Mouse (Mus musculus) erythroblast, embryonic 14.5 days (primary cell): ENCODE measurements around the gene Fkbp6.

ENCODE experiments used
- GATA1 ChIP-seq: IDR thresholded peaks from 2 replicates; pipeline ENCODE4 v1.6.1; 2012; ENCODE audit warnings: low read length, inconsistent platforms, mixed read lengths
- TAL1 ChIP-seq: IDR thresholded peaks from 3 replicates; pipeline ENCODE4 v1.6.1; 2012; ENCODE audit warnings: low read length, inconsistent platforms, mixed read lengths

GRCm38 (mm10) chr5:135359772-135360171 is 9.9 kb upstream of the Fkbp6 start:
- TF ChIP-seq TAL1 (no peak), GATA1 (no peak)
